Mouse (Mus musculus): Measurements from ENCODE around the gene Tmem132d. TPM values are rescaled to one million over a fixed set of nuclear protein-coding genes. Genes with fewer than 3 reads are reported as not detected.

The Tmem132d gene
- polyA plus RNA-seq, 1 experiment: 5.8 TPM

GRCm38 (mm10) chr5:128336841-128337240 is 96.0 kb downstream of the Tmem132d start:
- TF ChIP-seq CTCF (IDR thresholded peaks at IDR 0.05; ENCODE audit: borderline replicate concordance, extremely low read depth, insufficient read depth, insufficient read length) (no peak), POLR2A (IDR thresholded peaks at IDR 0.05; ENCODE audit: borderline replicate concordance, extremely low read depth, insufficient read depth, insufficient read length, poor library complexity, severe bottlenecking) (no peak)

GRCm38 (mm10) chr5:128332766-128333165 is 100.1 kb downstream of the Tmem132d start:
- TF ChIP-seq CTCF (IDR thresholded peaks at IDR 0.05; ENCODE audit: borderline replicate concordance, extremely low read depth, insufficient read depth, insufficient read length): no peak
- TF ChIP-seq POLR2A (IDR thresholded peaks at IDR 0.05; ENCODE audit: borderline replicate concordance, extremely low read depth, insufficient read depth, insufficient read length, poor library complexity, severe bottlenecking): no peak
- no peak for DNase-seq (ENCODE audit: low read depth)

More at GRCm38 (mm10) chr5:128336841-128337240, 96.0 kb downstream of the Tmem132d start:
- no peak for DNase-seq (ENCODE audit: low read depth)

GRCm38 (mm10) chr5:128330351-128330750 is 102.5 kb downstream of the Tmem132d start:
- no peak for TF ChIP-seq CTCF (IDR thresholded peaks at IDR 0.05; ENCODE audit: borderline replicate concordance, extremely low read depth, insufficient read depth, insufficient read length)
- no peak for TF ChIP-seq POLR2A (IDR thresholded peaks at IDR 0.05; ENCODE audit: borderline replicate concordance, extremely low read depth, insufficient read depth, insufficient read length, poor library complexity, severe bottlenecking)
- no peak for DNase-seq (ENCODE audit: low read depth)

- TF ChIP-seq CTCF (IDR thresholded peaks at IDR 0.05; ENCODE audit: borderline replicate concordance, extremely low read depth, insufficient read depth, insufficient read length) (no peak), POLR2A (IDR thresholded peaks at IDR 0.05; ENCODE audit: borderline replicate concordance, extremely low read depth, insufficient read depth, insufficient read length, poor library complexity, severe bottlenecking) (no peak)
- no peak for DNase-seq (ENCODE audit: low read depth)
These were observed 130.5 kb downstream of the Tmem132d start for GRCm38 (mm10) chr5:128302387-128302786.

- TF ChIP-seq POLR2A (IDR thresholded peaks at IDR 0.05; ENCODE audit: borderline replicate concordance, extremely low read depth, insufficient read depth, insufficient read length, poor library complexity, severe bottlenecking) (no peak), CTCF (IDR thresholded peaks at IDR 0.05; ENCODE audit: borderline replicate concordance, extremely low read depth, insufficient read depth, insufficient read length) (no peak)
- no peak for DNase-seq (ENCODE audit: low read depth)
These were observed 141.7 kb downstream of the Tmem132d start for GRCm38 (mm10) chr5:128291191-128291590.

GRCm38 (mm10) chr5:128273255-128273654 is 159.6 kb downstream of the Tmem132d start:
- DNase-seq (ENCODE audit: low read depth): no peak
- TF ChIP-seq CTCF (IDR thresholded peaks at IDR 0.05; ENCODE audit: borderline replicate concordance, extremely low read depth, insufficient read depth, insufficient read length) (no peak), POLR2A (IDR thresholded peaks at IDR 0.05; ENCODE audit: borderline replicate concordance, extremely low read depth, insufficient read depth, insufficient read length, poor library complexity, severe bottlenecking) (no peak)

- TF ChIP-seq POLR2A (IDR thresholded peaks at IDR 0.05; ENCODE audit: borderline replicate concordance, extremely low read depth, insufficient read depth, insufficient read length, poor library complexity, severe bottlenecking) (no peak), CTCF (IDR thresholded peaks at IDR 0.05; ENCODE audit: borderline replicate concordance, extremely low read depth, insufficient read depth, insufficient read length) (no peak)
- DNase-seq (ENCODE audit: low read depth): no peak
These were observed 165.5 kb downstream of the Tmem132d start for GRCm38 (mm10) chr5:128267366-128267765.

- TF ChIP-seq CTCF (IDR thresholded peaks at IDR 0.05; ENCODE audit: borderline replicate concordance, extremely low read depth, insufficient read depth, insufficient read length): no peak
- TF ChIP-seq POLR2A (IDR thresholded peaks at IDR 0.05; ENCODE audit: borderline replicate concordance, extremely low read depth, insufficient read depth, insufficient read length, poor library complexity, severe bottlenecking): no peak
- DNase-seq (ENCODE audit: low read depth): peak; percentile 32
These were observed 188.7 kb downstream of the Tmem132d start for GRCm38 (mm10) chr5:128244219-128244618.

GRCm38 (mm10) chr5:128236638-128237335 is 196.1 kb downstream of the Tmem132d start:
- DNase-seq (ENCODE audit: low read depth): no peak
- no peak for TF ChIP-seq CTCF (IDR thresholded peaks at IDR 0.05; ENCODE audit: borderline replicate concordance, extremely low read depth, insufficient read depth, insufficient read length)
- TF ChIP-seq POLR2A (IDR thresholded peaks at IDR 0.05; ENCODE audit: borderline replicate concordance, extremely low read depth, insufficient read depth, insufficient read length, poor library complexity, severe bottlenecking): no peak

- DNase-seq (ENCODE audit: low read depth): no peak
- TF ChIP-seq CTCF (IDR thresholded peaks at IDR 0.05; ENCODE audit: borderline replicate concordance, extremely low read depth, insufficient read depth, insufficient read length): no peak
- TF ChIP-seq POLR2A (IDR thresholded peaks at IDR 0.05; ENCODE audit: borderline replicate concordance, extremely low read depth, insufficient read depth, insufficient read length, poor library complexity, severe bottlenecking): no peak
These were observed 197.3 kb downstream of the Tmem132d start for GRCm38 (mm10) chr5:128235611-128236010.

GRCm38 (mm10) chr5:128233101-128233500 is 199.8 kb downstream of the Tmem132d start:
- TF ChIP-seq POLR2A (IDR thresholded peaks at IDR 0.05; ENCODE audit: borderline replicate concordance, extremely low read depth, insufficient read depth, insufficient read length, poor library complexity, severe bottlenecking) (no peak), CTCF (IDR thresholded peaks at IDR 0.05; ENCODE audit: borderline replicate concordance, extremely low read depth, insufficient read depth, insufficient read length) (no peak)
- no peak for DNase-seq (ENCODE audit: low read depth)

- DNase-seq (ENCODE audit: low read depth): no peak
These were observed 214.6 kb downstream of the Tmem132d start for GRCm38 (mm10) chr5:128218281-128218680.

More at GRCm38 (mm10) chr5:128218281-128218680, 214.6 kb downstream of the Tmem132d start:
- TF ChIP-seq POLR2A (IDR thresholded peaks at IDR 0.05; ENCODE audit: borderline replicate concordance, extremely low read depth, insufficient read depth, insufficient read length, poor library complexity, severe bottlenecking) (no peak), CTCF (IDR thresholded peaks at IDR 0.05; ENCODE audit: borderline replicate concordance, extremely low read depth, insufficient read depth, insufficient read length) (no peak)
